Mouse (Mus musculus) liver, adult (tissue): ENCODE results near the gene Kdelc2.

Source experiments
- GATA4 ChIP-seq: IDR thresholded peaks from 2 replicates; pipeline ENCODE4 v1.6.1; 2014; ENCODE audit warnings: mild to moderate bottlenecking, low read length; ENCODE audit not compliant: insufficient replicate concordance

The Kdelc2 gene

DNA sequence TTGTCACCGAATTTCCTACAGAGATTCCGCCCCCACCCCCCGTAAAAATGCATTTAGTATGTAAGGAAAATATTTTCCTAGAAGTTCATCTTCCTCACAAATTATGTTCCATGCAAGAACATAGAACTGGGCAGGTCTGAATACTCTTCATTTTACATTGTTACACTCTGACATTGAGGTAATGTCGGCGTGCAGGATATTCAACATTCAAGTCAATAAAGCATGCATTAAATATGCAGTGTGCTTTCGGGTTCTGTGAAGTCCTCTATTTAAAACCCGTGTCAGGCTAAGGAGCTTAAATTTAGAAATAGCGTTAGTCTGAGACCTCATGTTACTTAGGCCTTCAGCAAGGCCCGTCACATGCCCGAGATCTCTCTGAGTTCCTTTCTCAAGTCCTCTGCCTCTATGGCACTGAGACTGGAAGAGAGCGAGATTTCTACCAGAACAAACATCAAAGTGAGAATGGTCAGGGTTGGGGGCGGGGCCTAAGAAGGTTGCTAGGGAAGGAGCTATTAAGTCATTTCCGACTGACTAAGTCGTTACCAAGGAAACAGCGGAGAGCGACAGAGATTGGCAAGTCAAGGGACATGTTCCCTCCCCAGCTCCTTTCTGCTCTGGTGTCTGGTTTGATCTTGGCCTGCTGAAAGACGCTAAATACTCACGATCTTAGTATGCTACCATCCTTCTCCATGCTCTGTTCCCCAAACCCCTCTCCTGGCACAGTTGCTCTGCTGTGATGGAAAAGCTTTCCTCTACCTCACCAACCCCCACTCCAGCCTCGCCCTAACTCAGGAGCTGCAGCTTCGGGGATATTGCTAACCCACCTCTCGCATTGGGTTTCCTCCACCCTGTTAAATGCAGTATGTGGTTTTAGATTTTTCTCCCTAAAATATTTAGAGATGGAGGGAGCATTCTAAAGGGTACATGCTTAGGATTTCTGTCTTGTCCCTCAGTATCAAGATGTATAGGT lies 21.2 kb downstream of the Kdelc2 start:
- 0 out of 2 replicates have a peak, but pooled peaks have one; percentile 44 for TF ChIP-seq GATA4

DNA sequence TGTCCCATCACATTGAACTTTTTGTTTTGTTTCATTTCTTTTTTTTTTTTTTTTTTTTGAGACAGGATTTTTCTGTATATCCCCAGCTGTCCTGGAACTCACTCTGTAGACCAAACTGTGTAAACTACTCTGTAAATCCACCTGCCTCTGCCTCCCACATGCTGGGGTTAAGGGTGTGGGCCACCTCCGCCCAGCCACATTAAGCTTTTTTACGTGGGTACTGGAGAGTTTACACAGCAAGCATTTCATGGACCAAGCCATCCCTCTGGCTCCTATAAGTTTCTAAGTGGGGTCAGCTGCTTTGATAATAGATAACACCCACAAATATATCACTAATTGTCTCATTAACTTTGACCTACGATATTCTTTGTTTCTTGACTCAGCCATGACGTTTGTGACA lies 24.7 kb downstream of the Kdelc2 start:
- no peak for TF ChIP-seq GATA4

GRCm38 (mm10) chr9:53408953-53409361 lies 25.1 kb downstream of the Kdelc2 start:
- no peak for TF ChIP-seq GATA4

- TF ChIP-seq GATA4: no peak
Measured at GRCm38 (mm10) chr9:53409427-53409826, 25.6 kb downstream of the Kdelc2 start.

DNA sequence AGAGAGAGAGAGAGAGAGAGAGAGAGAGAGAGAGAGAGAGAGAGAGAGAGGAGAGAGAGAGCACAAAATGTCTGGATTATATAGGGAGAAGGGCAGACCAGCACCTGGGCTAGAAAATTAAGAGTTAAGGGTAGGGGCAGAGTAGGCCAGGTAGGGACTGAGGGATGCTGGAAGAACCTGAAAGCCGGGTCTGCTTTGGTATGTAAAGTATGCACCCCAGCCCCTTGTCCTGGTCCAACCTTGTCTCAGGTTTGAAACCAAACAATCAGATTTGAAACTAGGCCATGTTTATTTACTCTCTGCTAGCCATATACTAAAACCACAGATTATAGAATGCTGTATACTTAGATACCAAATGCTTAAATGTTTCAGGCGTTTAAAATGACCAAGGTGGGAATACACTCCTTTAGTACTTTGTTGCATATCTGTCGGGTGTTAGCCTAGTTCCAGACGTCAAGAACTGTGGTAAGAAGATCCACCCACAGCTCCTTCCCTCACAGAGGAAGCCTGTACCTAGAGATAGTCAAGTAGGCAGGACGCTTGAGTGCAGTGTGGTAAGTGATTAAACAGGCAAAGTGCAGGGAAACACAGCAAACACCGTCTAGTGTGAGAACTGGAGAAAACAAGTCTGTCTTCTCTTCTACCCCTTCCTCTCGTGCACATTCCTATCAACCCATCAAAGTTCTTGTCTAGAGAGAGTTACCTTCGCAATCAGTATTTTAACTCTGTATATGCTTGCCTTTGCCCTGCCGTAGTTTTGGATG lies 38.5 kb downstream of the Kdelc2 start:
- no peak for TF ChIP-seq GATA4

- TF ChIP-seq GATA4: no peak
Measured at GRCm38 (mm10) chr9:53426726-53427125, 42.9 kb downstream of the Kdelc2 start.

DNA sequence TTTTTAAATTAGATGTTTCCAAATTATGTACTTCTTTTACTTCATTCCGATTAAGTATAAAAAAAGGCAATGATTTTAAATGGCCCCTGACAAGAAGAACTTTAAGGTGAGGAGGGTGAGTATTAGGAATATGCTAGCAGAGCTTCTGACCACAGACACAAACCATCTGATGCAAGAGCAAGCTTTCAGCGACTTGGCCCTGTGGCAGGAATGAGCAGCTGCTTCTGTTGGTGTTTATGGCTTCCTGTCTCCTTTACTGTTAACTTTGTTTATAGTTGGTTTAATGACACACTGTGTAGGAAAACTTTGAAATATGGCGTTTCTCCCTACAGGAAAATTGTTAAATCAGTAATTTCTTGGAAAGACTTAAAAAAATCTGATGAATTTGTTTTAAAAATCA lies 43.8 kb downstream of the Kdelc2 start:
- no peak for TF ChIP-seq GATA4

GRCm38 (mm10) chr9:53435830-53436570 lies 52.2 kb downstream of the Kdelc2 start:
- no peak for TF ChIP-seq GATA4

DNA sequence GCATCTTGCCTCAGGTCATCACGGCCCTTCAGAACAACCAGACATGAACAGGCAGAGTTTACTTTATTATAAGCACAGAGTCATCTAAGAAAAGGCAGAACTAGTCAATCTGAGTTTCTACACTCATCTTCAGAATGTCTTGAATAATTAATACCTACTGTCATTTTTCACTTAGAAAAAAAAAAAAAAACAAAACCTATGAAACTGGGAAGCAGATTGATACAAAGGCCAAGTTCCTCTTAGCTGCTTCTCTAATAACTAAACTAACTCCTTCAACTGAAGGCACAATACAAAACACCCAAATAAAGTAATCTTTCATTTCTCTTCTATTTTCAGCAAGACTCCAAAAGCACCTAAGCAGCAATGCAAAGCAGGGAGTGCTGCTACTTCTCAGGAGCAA lies 66.8 kb downstream of the Kdelc2 start:
- TF ChIP-seq GATA4: no peak
